Mouse (Mus musculus) small intestine, adult 2 months (tissue): ENCODE data around the gene Ptprm. TPM values are rescaled to one million over a fixed set of nuclear protein-coding genes. Genes with fewer than 3 reads are reported as not detected.

Experiments
- H3K27ac ChIP-seq: fragments of 200-500 bp; 2 replicates; pipeline ENCODE4 v1.5.1; 2012; ENCODE audit warnings: low read depth, low read length, control low read depth, inconsistent platforms; ENCODE audit not compliant: insufficient read depth
- H3K27me3 ChIP-seq: fragments of 200-500 bp; 2 replicates; pipeline ENCODE4 v1.6.1; 2012; ENCODE audit warnings: mild to moderate bottlenecking, moderate library complexity, low read length, inconsistent platforms; ENCODE audit not compliant: control insufficient read depth, insufficient read depth
- H3K36me3 ChIP-seq: fragments of 200-500 bp; 2 replicates; pipeline ENCODE4 v1.6.1; 2012; ENCODE audit warnings: mild to moderate bottlenecking, low read length, control low read depth, inconsistent platforms; ENCODE audit not compliant: control insufficient read depth, insufficient read depth
- H3K4me1 ChIP-seq: fragments of 200-500 bp; 2 replicates; pipeline ENCODE4 v1.6.1; 2012; ENCODE audit warnings: low read length, inconsistent platforms, mixed read lengths; ENCODE audit not compliant: control insufficient read depth, insufficient read depth, insufficient read length
- H3K4me3 ChIP-seq: fragments of 200-500 bp; 2 replicates; pipeline ENCODE4 v1.5.1; 2012; ENCODE audit warnings: low read depth, mild to moderate bottlenecking, control low read depth, inconsistent platforms, low read length, moderate library complexity
- CTCF ChIP-seq: fragments of 200-500 bp; IDR thresholded peaks from 2 replicates; pipeline ENCODE4 v1.5.1; 2012; ENCODE audit warnings: low read depth, mild to moderate bottlenecking, control low read depth, inconsistent platforms, low read length, moderate library complexity, mixed read lengths; ENCODE audit not compliant: insufficient replicate concordance, insufficient read length; ENCODE audit errors: extremely low read depth
- POLR2A ChIP-seq: fragments of 200-500 bp; IDR thresholded peaks from 2 replicates; pipeline ENCODE4 v1.6.1; 2012; ENCODE audit warnings: low read depth, mild to moderate bottlenecking, control low read depth, inconsistent platforms, low read length, moderate library complexity
- WGBS: fragments of 180-500 bp; shearing (Covaris S2); methylation state at CpG from one replicate; pipeline ENCODE4 v1.1.7; 2018; 5-methylcytosine and 5-hydroxymethylcytosine counted together
- polyA plus RNA-seq: library from polyadenylated mRNA; depleted of rRNA; stranded (reverse); fragments of >200 nt; gene quantifications from 2 replicates; pipeline ENCODE4 v1.2.3, GENCODE M21; 2012

Gene Ptprm
- polyA plus RNA-seq, 1 experiment = 3.8 TPM

GRCm38 (mm10) chr17:66738331-66738730, 615.9 kb downstream of the Ptprm start:
- no peak for TF ChIP-seq CTCF
- no peak for TF ChIP-seq POLR2A
- H3K4me3 ChIP-seq = no peak overlapping the region
- no peaks in the 10 kb centered on the region for H3K27me3 ChIP-seq
- H3K36me3 ChIP-seq = no peaks in the 10 kb centered on the region
- no peaks in the 10 kb centered on the region for H3K4me1 ChIP-seq
- H3K27ac ChIP-seq = no peak overlapping the region
- WGBS = 79% methylated on average over 6 of the region's 6 CpGs

GRCm38 (mm10) chr17:66736450-66736849, 617.8 kb downstream of the Ptprm start:
- no peak overlapping the region for H3K27ac ChIP-seq
- no peaks in the 10 kb centered on the region for H3K27me3 ChIP-seq
- 78% methylated on average over 6 of the region's 6 CpGs for WGBS
- no peak overlapping the region for H3K4me3 ChIP-seq
- H3K36me3 ChIP-seq = no peaks in the 10 kb centered on the region
- H3K4me1 ChIP-seq = no peaks in the 10 kb centered on the region
- TF ChIP-seq POLR2A = no peak
- no peak for TF ChIP-seq CTCF

- TF ChIP-seq CTCF (no peak), POLR2A (no peak)
- Histone ChIP-seq H3K36me3 (no peaks in the 10 kb centered on the region), H3K4me3 (no peak overlapping the region), H3K27me3 (no peaks in the 10 kb centered on the region), H3K27ac (no peak overlapping the region), H3K4me1 (no peaks in the 10 kb centered on the region)
- WGBS = 91% methylated on average over 12 of the region's 12 CpGs
These were observed 620.7 kb downstream of the Ptprm start for GRCm38 (mm10) chr17:66733541-66733940.

GRCm38 (mm10) chr17:66729979-66730378, 624.3 kb downstream of the Ptprm start:
- Histone ChIP-seq H3K27me3 (no peaks in the 10 kb centered on the region), H3K4me3 (no peak overlapping the region), H3K27ac (no peak overlapping the region), H3K36me3 (no peaks in the 10 kb centered on the region), H3K4me1 (no peaks in the 10 kb centered on the region)
- WGBS = 80% methylated on average over 6 of the region's 6 CpGs
- TF ChIP-seq CTCF (no peak), POLR2A (no peak)

- TF ChIP-seq POLR2A (no peak), CTCF (no peak)
- Histone ChIP-seq H3K27ac (no peak overlapping the region), H3K27me3 (no peaks in the 10 kb centered on the region), H3K4me3 (no peak overlapping the region), H3K4me1 (no peaks in the 10 kb centered on the region), H3K36me3 (no peaks in the 10 kb centered on the region)
- 73% methylated on average over 9 of the region's 9 CpGs for WGBS
These were observed 633.3 kb downstream of the Ptprm start for GRCm38 (mm10) chr17:66720992-66721351.

GRCm38 (mm10) chr17:66720200-66720991, 633.9 kb downstream of the Ptprm start:
- Histone ChIP-seq H3K4me1 (no peaks in the 10 kb centered on the region), H3K4me3 (no peak overlapping the region), H3K36me3 (no peaks in the 10 kb centered on the region), H3K27me3 (no peaks in the 10 kb centered on the region), H3K27ac (no peak overlapping the region)
- WGBS = 72% methylated on average over 11 of the region's 11 CpGs
- TF ChIP-seq POLR2A = no peak
- TF ChIP-seq CTCF = no peak

GRCm38 (mm10) chr17:66712456-66713205, 641.6 kb downstream of the Ptprm start:
- WGBS = 87% methylated on average over 9 of the region's 9 CpGs
- no peaks in the 10 kb centered on the region for H3K36me3 ChIP-seq
- H3K27me3 ChIP-seq = no peaks in the 10 kb centered on the region
- H3K4me3 ChIP-seq = no peak overlapping the region
- peaks cover 26% of the 10 kb centered on the region; the same call in 1 of the 2 replicates for H3K4me1 ChIP-seq
- H3K27ac ChIP-seq = no peak overlapping the region
- TF ChIP-seq CTCF (no peak), POLR2A (no peak)
